ENCODE assay signal across 23 mouse cellular contexts in genomic region chr6:41685596-41685995, GRCm38 (mm10). TPM values are rescaled to one million over a fixed set of nuclear protein-coding genes. Genes with fewer than 3 reads are reported as not detected.
A peak's percentile ranks its signal among the peaks of the same experiment; 100 is the strongest.
DNase-seq lines count a peak whose midpoint lies in the region; ATAC-seq and TF ChIP-seq lines count a peak whose summit lies in the region.
"Had no signal": no experiment of that assay in that cellular context is flagged by ENCODE, and none has a peak within 500 bp of the region (broad histone marks: within the 10 kb centered on the region; RNA-seq: fewer than 3 reads in every experiment).

No protein-coding gene starts in this region.

- H3K27ac ChIP-seq in kidney, adult 2 months (ENCODE audit: insufficient read depth, low read depth, low read length), result no peak overlapping the region
- no peak overlapping the region for H3K27ac ChIP-seq in kidney, embryonic 16.5 days (ENCODE audit: low read length)
- H3K27ac ChIP-seq in liver, embryonic 11.5 days (ENCODE audit: low read depth, low read length), result peak overlapping the region; percentile 51
- H3K27ac ChIP-seq in liver, postnatal 0 days (ENCODE audit: low read depth), result no peak overlapping the region
- H3K27ac ChIP-seq in liver, embryonic 13.5 days, result peak overlapping the region; percentile 56
- peak overlapping the region; percentile 0; the same call in 1 of the 2 replicates for H3K27ac ChIP-seq in liver, embryonic 16.5 days (ENCODE audit: low read length)
- H3K27ac ChIP-seq in midbrain, embryonic 11.5 days (ENCODE audit: low read depth, low read length), result no peak overlapping the region
- H3K27ac ChIP-seq: embryonic facial prominence, embryonic 15.5 days; forebrain, embryonic 10.5 days; gastrocnemius, adult 2 months; hindbrain, embryonic 10.5 days had no signal

- H3K27me3 ChIP-seq in kidney, adult 2 months (replicated peaks; ENCODE audit: control insufficient read depth, insufficient read depth, low read length), result no peaks in the 10 kb centered on the region
- no peaks in the 10 kb centered on the region for H3K27me3 ChIP-seq in kidney, embryonic 16.5 days (ENCODE audit: insufficient read depth, low read length)
- H3K27me3 ChIP-seq in liver, embryonic 11.5 days (replicated peaks; ENCODE audit: control insufficient read depth, insufficient read depth, low read length), result no peaks in the 10 kb centered on the region
- no peaks in the 10 kb centered on the region for H3K27me3 ChIP-seq in liver, postnatal 0 days (ENCODE audit: insufficient read depth, low read length)
- no peaks in the 10 kb centered on the region for H3K27me3 ChIP-seq in liver, embryonic 13.5 days
- H3K27me3 ChIP-seq in liver, embryonic 16.5 days (ENCODE audit: control insufficient read depth, insufficient read depth, low read depth, low read length), result no peaks in the 10 kb centered on the region
- H3K27me3 ChIP-seq in midbrain, embryonic 11.5 days (ENCODE audit: control insufficient read depth, insufficient read depth, low read length), result no peaks in the 10 kb centered on the region
- H3K27me3 ChIP-seq: CH12.LX; embryonic facial prominence, embryonic 15.5 days; heart, embryonic 12.5 days had no signal

- TF ChIP-seq EP300 in liver, postnatal 0 days (IDR thresholded peaks at IDR 0.05; ENCODE audit: low read depth), result no peak

- WGBS in kidney, adult 2 months, result 53% methylated on average over 3 of the region's 3 CpGs
- WGBS in kidney, embryonic 16.5 days, result 66% methylated on average over 3 of the region's 3 CpGs
- 73% methylated on average over 3 of the region's 3 CpGs for WGBS in liver, embryonic 11.5 days
- whole genome bisulfite sequencing in liver, postnatal 0 days (ENCODE audit: insufficient replicate concordance), result 83% methylated on average over 3 of the region's 3 CpGs
- WGBS in liver, embryonic 13.5 days (ENCODE audit: insufficient replicate concordance), result 78% methylated on average over 3 of the region's 3 CpGs
- WGBS in liver, embryonic 16.5 days (ENCODE audit: insufficient replicate concordance), result 74% methylated on average over 3 of the region's 3 CpGs
- 89% methylated on average over 3 of the region's 3 CpGs for WGBS in midbrain, embryonic 11.5 days

- H3K9me3 ChIP-seq in kidney, embryonic 16.5 days (ENCODE audit: low read length), result no peaks in the 10 kb centered on the region
- no peaks in the 10 kb centered on the region for H3K9me3 ChIP-seq in liver, embryonic 11.5 days (ENCODE audit: control insufficient read depth, low read length)
- H3K9me3 ChIP-seq in liver, postnatal 0 days (ENCODE audit: low read length), result no peaks in the 10 kb centered on the region
- no peaks in the 10 kb centered on the region for H3K9me3 ChIP-seq in liver, embryonic 13.5 days (replicated peaks)
- H3K9me3 ChIP-seq in liver, embryonic 16.5 days (replicated peaks; ENCODE audit: control insufficient read depth, low read length), result no peaks in the 10 kb centered on the region
- H3K9me3 ChIP-seq in midbrain, embryonic 11.5 days (ENCODE audit: control insufficient read depth, low read length), result no peaks in the 10 kb centered on the region
- H3K9me3 ChIP-seq: embryonic facial prominence, embryonic 15.5 days; forebrain, embryonic 10.5 days; heart, embryonic 12.5 days; hindbrain, embryonic 10.5 days had no signal

- TF ChIP-seq CTCF in kidney, adult 2 months (conservative IDR thresholded peaks at IDR 0.05; ENCODE audit: insufficient read depth, insufficient read length, low read depth, low read length), result no peak
- TF ChIP-seq CTCF in liver, postnatal 0 days (IDR thresholded peaks at IDR 0.05; ENCODE audit: low read depth), result no peak

- peak; percentile 76 for DNase-seq in kidney, adult 2 months
- no peak for DNase-seq in liver, embryonic 11.5 days (ENCODE audit: low spot score)
- no peak for DNase-seq in liver, postnatal 0 days
- DNase-seq in liver, embryonic 13.5 days, result no peak
- no peak for DNase-seq in midbrain, embryonic 11.5 days (ENCODE audit: low spot score, missing footprints)
- DNase-seq: adrenal gland, adult 8-10 months; adrenal gland, postnatal 36 days; cerebellum, adult 8-10 months; cerebellum, postnatal 14 days; embryo, embryonic 11 days; gastrocnemius, adult 2 months; gastrocnemius, postnatal 25 days had no signal

- no peak for ATAC-seq in kidney, embryonic 16.5 days (ENCODE audit: low FRiP score, low TSS enrichment)
- ATAC-seq in liver, embryonic 11.5 days (replicated peaks; ENCODE audit: low FRiP score), result no peak
- no peak for ATAC-seq in liver, postnatal 0 days
- no peak for ATAC-seq in liver, embryonic 13.5 days (ENCODE audit: low read depth)
- no peak for ATAC-seq in liver, embryonic 16.5 days (ENCODE audit: low read depth)
- ATAC-seq in midbrain, embryonic 11.5 days (ENCODE audit: low FRiP score), result no peak
- ATAC-seq: forebrain, embryonic 14.5 days had no signal

- no peak overlapping the region for H3K4me3 ChIP-seq in kidney, adult 2 months (ENCODE audit: insufficient read depth, low read depth, low read length)
- no peak overlapping the region for H3K4me3 ChIP-seq in kidney, embryonic 16.5 days (ENCODE audit: low read length)
- no peak overlapping the region for H3K4me3 ChIP-seq in liver, embryonic 11.5 days (ENCODE audit: low read depth, low read length)
- no peak overlapping the region for H3K4me3 ChIP-seq in liver, postnatal 0 days (ENCODE audit: low read depth, low read length)
- no peak overlapping the region for H3K4me3 ChIP-seq in liver, embryonic 13.5 days (replicated peaks)
- H3K4me3 ChIP-seq in liver, embryonic 16.5 days (ENCODE audit: low read depth, low read length), result no peak overlapping the region
- H3K4me3 ChIP-seq in midbrain, embryonic 11.5 days (ENCODE audit: low read depth, low read length), result no peak overlapping the region
- H3K4me3 ChIP-seq: embryonic facial prominence, embryonic 15.5 days; erythroblast, embryonic 14.5 days; forebrain, embryonic 10.5 days; gastrocnemius, adult 2 months; heart, embryonic 12.5 days; hindbrain, embryonic 10.5 days had no signal

- TF ChIP-seq POLR2A in kidney, adult 2 months (IDR thresholded peaks at IDR 0.05; ENCODE audit: low read depth, low read length), result no peak

- no peak overlapping the region for H3K4me2 ChIP-seq in kidney, embryonic 16.5 days (replicated peaks; ENCODE audit: low read depth, low read length)
- no peak overlapping the region for H3K4me2 ChIP-seq in liver, embryonic 11.5 days
- no peak overlapping the region for H3K4me2 ChIP-seq in liver, postnatal 0 days (ENCODE audit: low read depth, low read length)
- no peak overlapping the region for H3K4me2 ChIP-seq in liver, embryonic 13.5 days
- no peak overlapping the region for H3K4me2 ChIP-seq in liver, embryonic 16.5 days (ENCODE audit: low read depth, low read length)
- no peak overlapping the region for H3K4me2 ChIP-seq in midbrain, embryonic 11.5 days
- H3K4me2 ChIP-seq: embryonic facial prominence, embryonic 15.5 days; heart, embryonic 12.5 days had no signal

- no peaks in the 10 kb centered on the region; the same call in 1 of the 2 replicates for H3K4me1 ChIP-seq in kidney, adult 2 months (ENCODE audit: control insufficient read depth, insufficient read depth, low read length)
- no peaks in the 10 kb centered on the region for H3K4me1 ChIP-seq in kidney, embryonic 16.5 days (ENCODE audit: insufficient read depth, low read length)
- H3K4me1 ChIP-seq in liver, embryonic 11.5 days (replicated peaks; ENCODE audit: control insufficient read depth, insufficient read depth, low read length), result peaks cover 11% of the 10 kb centered on the region; the same call in 1 of the 2 replicates
- H3K4me1 ChIP-seq in liver, postnatal 0 days (ENCODE audit: insufficient read depth), result no peaks in the 10 kb centered on the region
- peaks cover 49% of the 10 kb centered on the region for H3K4me1 ChIP-seq in liver, embryonic 13.5 days (replicated peaks)
- peaks cover 10% of the 10 kb centered on the region for H3K4me1 ChIP-seq in liver, embryonic 16.5 days (ENCODE audit: control insufficient read depth, low read depth, low read length)
- H3K4me1 ChIP-seq in midbrain, embryonic 11.5 days (ENCODE audit: control insufficient read depth, insufficient read depth, low read length), result no peaks in the 10 kb centered on the region
- H3K4me1 ChIP-seq: embryonic facial prominence, embryonic 15.5 days; forebrain, embryonic 10.5 days; heart, embryonic 12.5 days; hindbrain, embryonic 10.5 days had no signal

- no peaks in the 10 kb centered on the region for H3K36me3 ChIP-seq in kidney, adult 2 months (ENCODE audit: control insufficient read depth, insufficient read depth, low read length)
- no peaks in the 10 kb centered on the region for H3K36me3 ChIP-seq in kidney, embryonic 16.5 days (ENCODE audit: insufficient read depth, low read length)
- H3K36me3 ChIP-seq in liver, embryonic 11.5 days (ENCODE audit: control insufficient read depth, insufficient read depth, low read length), result peaks cover 9% of the 10 kb centered on the region; the same call in 1 of the 2 replicates
- H3K36me3 ChIP-seq in liver, postnatal 0 days (replicated peaks; ENCODE audit: insufficient read depth, low read length), result peaks cover 31% of the 10 kb centered on the region
- peaks cover 64% of the 10 kb centered on the region for H3K36me3 ChIP-seq in liver, embryonic 13.5 days
- peaks cover 58% of the 10 kb centered on the region for H3K36me3 ChIP-seq in liver, embryonic 16.5 days (ENCODE audit: control insufficient read depth, insufficient read depth)
- H3K36me3 ChIP-seq in midbrain, embryonic 11.5 days (ENCODE audit: control insufficient read depth, insufficient read depth, low read length), result no peaks in the 10 kb centered on the region; the same call in 1 of the 2 replicates
- H3K36me3 ChIP-seq: embryonic facial prominence, embryonic 15.5 days; forebrain, embryonic 10.5 days; heart, embryonic 12.5 days; hindbrain, embryonic 10.5 days had no signal

- H3K9ac ChIP-seq in kidney, embryonic 16.5 days (replicated peaks; ENCODE audit: low read length), result no peak overlapping the region
- H3K9ac ChIP-seq in liver, embryonic 11.5 days (ENCODE audit: low read depth, low read length), result no peak overlapping the region
- H3K9ac ChIP-seq in liver, postnatal 0 days (replicated peaks), result no peak overlapping the region
- no peak overlapping the region for H3K9ac ChIP-seq in liver, embryonic 13.5 days
- no peak overlapping the region for H3K9ac ChIP-seq in liver, embryonic 16.5 days (ENCODE audit: low read depth, low read length)
- no peak overlapping the region for H3K9ac ChIP-seq in midbrain, embryonic 11.5 days (ENCODE audit: low read length)
- H3K9ac ChIP-seq: embryonic facial prominence, embryonic 15.5 days; heart, embryonic 12.5 days had no signal

RNA-seq across cellular contexts. Expression of gene Llcfc1, which starts 1.4 kb away (rescaled TPM):
- polyA plus RNA-seq in kidney, adult 2 months (2012; rRNA removed), result 0.75 and 0.99 TPM in 2 replicates
- polyA plus RNA-seq in kidney, embryonic 16.5 days (2015; fragmentation: Nextera tagmentation; extraction: Ambion mirVana), result 0.22 and 0.58 TPM in 2 replicates
- polyA plus RNA-seq in liver, embryonic 11.5 days (2014; fragmentation: Nextera tagmentation; extraction: Ambion mirVana), result not detected in 2 replicates
- not detected in 2 replicates for polyA plus RNA-seq in liver, postnatal 0 days (2015; fragmentation: Nextera tagmentation; extraction: Ambion mirVana)
- not detected in 2 replicates for polyA plus RNA-seq in liver, embryonic 13.5 days (2015; fragmentation: Nextera tagmentation; extraction: Ambion mirVana)
- not detected in 2 replicates for polyA plus RNA-seq in liver, embryonic 16.5 days (2015; fragmentation: Nextera tagmentation; extraction: Ambion mirVana)
- polyA plus RNA-seq in midbrain, embryonic 11.5 days (2014; fragmentation: Nextera tagmentation; extraction: Ambion mirVana), result not detected in 2 replicates
- polyA plus RNA-seq: embryonic facial prominence, embryonic 11.5 days; embryonic facial prominence, embryonic 15.5 days; erythroblast, embryonic 14.5 days; forebrain, embryonic 10.5 days; forebrain, embryonic 14.5 days; heart, embryonic 12.5 days; heart, embryonic 16.5 days; hindbrain, embryonic 10.5 days had no signal

RNA-seq across cellular contexts. Expression of gene Trpv5, which starts 5.0 kb away (rescaled TPM):
- 6.6 and 12.4 TPM in 2 replicates for polyA plus RNA-seq in kidney, adult 2 months (2012; rRNA removed)
- 3.1 and 3.8 TPM in 2 replicates for polyA plus RNA-seq in kidney, embryonic 16.5 days (2015; fragmentation: Nextera tagmentation; extraction: Ambion mirVana)
- 0.07 TPM in 1 of 2 replicates, not detected in the other for polyA plus RNA-seq in liver, embryonic 11.5 days (2014; fragmentation: Nextera tagmentation; extraction: Ambion mirVana)
- polyA plus RNA-seq in liver, postnatal 0 days (2015; fragmentation: Nextera tagmentation; extraction: Ambion mirVana), result 0.11 TPM in 1 of 2 replicates, not detected in the other
- polyA plus RNA-seq in liver, embryonic 13.5 days (2015; fragmentation: Nextera tagmentation; extraction: Ambion mirVana), result 0.08 TPM in 1 of 2 replicates, not detected in the other
- 0.05 and 0.06 TPM in 2 replicates for polyA plus RNA-seq in liver, embryonic 16.5 days (2015; fragmentation: Nextera tagmentation; extraction: Ambion mirVana)
- not detected in 2 replicates for polyA plus RNA-seq in midbrain, embryonic 11.5 days (2014; fragmentation: Nextera tagmentation; extraction: Ambion mirVana)
- polyA plus RNA-seq: embryonic facial prominence, embryonic 11.5 days; embryonic facial prominence, embryonic 15.5 days; erythroblast, embryonic 14.5 days; forebrain, embryonic 10.5 days; forebrain, embryonic 14.5 days; heart, embryonic 12.5 days; heart, embryonic 16.5 days; hindbrain, embryonic 10.5 days had no signal

RNA-seq across cellular contexts. Expression of gene Kel, which starts 18.5 kb away (rescaled TPM):
- 0.04 and 0.13 TPM in 2 replicates for polyA plus RNA-seq in kidney, adult 2 months (2012; rRNA removed)
- 2.3 and 3.8 TPM in 2 replicates for polyA plus RNA-seq in kidney, embryonic 16.5 days (2015; fragmentation: Nextera tagmentation; extraction: Ambion mirVana)
- 150 and 153 TPM in 2 replicates for polyA plus RNA-seq in liver, embryonic 11.5 days (2014; fragmentation: Nextera tagmentation; extraction: Ambion mirVana)
- 58.6 and 66.7 TPM in 2 replicates for polyA plus RNA-seq in liver, postnatal 0 days (2015; fragmentation: Nextera tagmentation; extraction: Ambion mirVana)
- polyA plus RNA-seq in liver, embryonic 13.5 days (2015; fragmentation: Nextera tagmentation; extraction: Ambion mirVana), result 237 and 259 TPM in 2 replicates
- polyA plus RNA-seq in liver, embryonic 16.5 days (2015; fragmentation: Nextera tagmentation; extraction: Ambion mirVana), result 308 and 322 TPM in 2 replicates
- polyA plus RNA-seq in midbrain, embryonic 11.5 days (2014; fragmentation: Nextera tagmentation; extraction: Ambion mirVana), result 11.0 and 11.7 TPM in 2 replicates

RNA-seq across cellular contexts. Expression of gene Trpv6, which starts 49.4 kb away (rescaled TPM):
- polyA plus RNA-seq in kidney, adult 2 months (2012; rRNA removed), result 0.72 and 1.0 TPM in 2 replicates
- 7.1 and 7.3 TPM in 2 replicates for polyA plus RNA-seq in kidney, embryonic 16.5 days (2015; fragmentation: Nextera tagmentation; extraction: Ambion mirVana)
- 0.07 and 0.27 TPM in 2 replicates for polyA plus RNA-seq in liver, embryonic 11.5 days (2014; fragmentation: Nextera tagmentation; extraction: Ambion mirVana)
- not detected in 2 replicates for polyA plus RNA-seq in liver, postnatal 0 days (2015; fragmentation: Nextera tagmentation; extraction: Ambion mirVana)
- polyA plus RNA-seq in liver, embryonic 13.5 days (2015; fragmentation: Nextera tagmentation; extraction: Ambion mirVana), result 0.08 and 0.10 TPM in 2 replicates
- 0.02 and 0.06 TPM in 2 replicates for polyA plus RNA-seq in liver, embryonic 16.5 days (2015; fragmentation: Nextera tagmentation; extraction: Ambion mirVana)
- 0.26 and 0.27 TPM in 2 replicates for polyA plus RNA-seq in midbrain, embryonic 11.5 days (2014; fragmentation: Nextera tagmentation; extraction: Ambion mirVana)

Comparison
In these comparisons a context has a peak if more than half of its experiments do, and no peak if none do; other contexts are left out.
1. H3K27ac ChIP-seq: peak in liver, embryonic 11.5 days (single experiment), liver, embryonic 13.5 days (single experiment) and liver, embryonic 16.5 days (single experiment); none in kidney, adult 2 months (single experiment), kidney, embryonic 16.5 days (single experiment), liver, postnatal 0 days (single experiment) and midbrain, embryonic 11.5 days (single experiment).